Mouse (Mus musculus): ENCODE measurements at regions not wholly inside any gene's neighbourhood (a gene's known extent, or its start where the extent isn't known, plus 50 kb on each side); places are given as distances from the start of the nearest gene placed in this dataset.

DNA sequence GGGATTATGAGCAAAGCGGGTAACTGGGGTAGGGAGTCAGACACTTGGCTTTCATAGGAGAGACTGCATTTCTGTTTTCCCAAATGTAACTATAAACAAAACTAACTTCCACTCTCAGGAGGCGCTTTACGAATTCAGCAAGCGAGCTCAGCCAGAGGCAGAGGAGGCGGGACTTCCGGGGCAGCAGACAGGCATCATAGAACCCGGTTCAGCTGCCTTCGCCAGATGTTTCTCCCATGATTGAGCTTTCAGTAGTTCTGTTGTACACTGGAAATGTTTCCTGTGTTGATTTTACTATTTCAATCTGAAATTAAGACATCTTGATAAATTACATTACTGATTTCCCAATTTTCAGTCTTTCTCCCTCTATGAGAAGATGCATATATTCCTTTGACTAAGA lies 92.9 kb downstream of the Zfp365 start:
- intact Hi-C loops (cut with DNase I), result no loop called here
- DNase-seq (ENCODE audit: extremely low spot score in 1 of 2, low spot score in 2 of 2), result no peak

DNA sequence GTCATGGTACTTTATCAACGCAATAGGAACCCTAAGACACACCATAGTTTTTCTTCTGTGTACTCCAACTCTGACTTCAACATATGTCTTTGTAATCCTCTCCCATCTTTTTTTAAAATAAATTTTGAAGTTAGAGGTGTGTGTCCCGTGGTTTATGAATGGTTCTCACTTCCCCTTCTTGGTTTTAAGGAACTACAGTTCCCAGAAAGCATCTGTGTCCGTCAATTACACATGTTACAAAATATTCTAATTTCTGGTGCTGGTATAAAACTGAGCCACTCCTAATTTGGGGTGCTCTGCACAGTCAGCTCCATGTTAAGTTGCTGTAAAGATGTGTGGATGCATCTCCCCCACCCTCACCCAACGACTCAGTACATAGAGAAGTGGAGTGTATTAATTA lies 98.6 kb downstream of the Zfp365 start:
- no peak for DNase-seq (ENCODE audit: extremely low spot score in 1 of 2, low spot score in 2 of 2)
- intact Hi-C loops (cut with DNase I), result no loop called here

DNA sequence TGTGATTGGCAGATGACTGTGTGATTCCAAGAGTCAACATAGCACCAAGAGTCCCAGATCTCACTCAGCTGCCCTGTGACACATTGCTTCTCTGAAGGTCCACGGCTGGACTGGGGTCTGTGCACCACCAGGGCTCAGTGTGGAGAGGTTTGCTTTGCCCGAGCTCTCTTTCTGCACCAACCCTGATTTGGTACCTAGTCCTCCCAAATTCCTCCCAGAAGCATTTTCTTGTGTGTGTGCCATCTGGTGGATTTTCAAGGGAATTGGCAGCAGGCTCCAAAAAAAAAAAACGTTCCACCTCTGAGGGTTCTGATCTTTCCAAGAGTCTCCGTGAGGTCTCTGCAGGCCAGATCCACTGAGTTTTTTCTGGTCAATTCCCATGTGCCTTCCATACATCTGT lies 107.3 kb downstream of the Zfp365 start:
- intact Hi-C loops (cut with DNase I), result no loop called here
- DNase-seq (ENCODE audit: extremely low spot score in 1 of 2, low spot score in 2 of 2), result peak; percentile 7 to 17

DNA sequence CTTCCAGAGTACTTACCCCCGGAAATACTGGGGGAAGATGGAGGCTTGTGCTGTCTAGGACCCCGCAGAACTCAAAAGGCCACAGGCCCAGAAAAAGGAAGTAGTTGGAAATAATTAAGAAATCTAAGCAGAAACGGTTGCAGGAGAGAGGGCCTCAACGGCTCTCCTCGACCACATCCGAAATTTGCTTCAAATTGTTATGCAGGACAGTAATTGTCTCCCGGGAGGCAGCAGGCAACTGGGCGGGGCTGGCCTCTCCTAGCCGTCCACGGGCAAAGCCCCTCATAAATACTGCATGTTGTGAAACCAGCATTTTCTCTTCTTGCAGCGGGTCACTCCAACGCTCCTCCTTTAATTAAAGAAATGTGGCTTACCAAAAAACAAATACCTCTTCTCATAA lies 107.8 kb downstream of the Zfp365 start:
- intact Hi-C loops (cut with DNase I), result no loop called here
- no peak for DNase-seq (ENCODE audit: extremely low spot score in 1 of 2, low spot score in 2 of 2)

DNA sequence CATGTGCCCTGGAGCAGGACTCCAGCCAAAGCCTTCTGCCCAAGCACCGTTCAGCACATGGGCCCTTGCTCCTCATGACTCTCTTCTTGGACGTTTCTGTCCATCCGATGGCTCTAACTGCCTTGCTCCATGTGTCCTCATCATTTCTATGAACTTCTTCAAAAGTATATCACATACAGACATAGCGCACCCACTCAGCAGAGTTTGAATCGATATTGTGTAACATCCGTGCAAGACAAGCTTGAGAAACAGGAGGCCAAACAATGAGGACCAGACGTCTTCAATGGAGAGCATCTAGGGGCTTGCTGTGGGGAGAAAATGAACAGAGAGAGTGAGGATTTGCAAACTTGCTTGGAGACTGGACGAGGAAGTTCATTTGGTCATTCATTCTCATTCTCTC lies 110.3 kb downstream of the Zfp365 start:
- intact Hi-C loops (cut with DNase I), result no loop called here
- no peak for DNase-seq (ENCODE audit: extremely low spot score in 1 of 2, low spot score in 2 of 2)

DNA sequence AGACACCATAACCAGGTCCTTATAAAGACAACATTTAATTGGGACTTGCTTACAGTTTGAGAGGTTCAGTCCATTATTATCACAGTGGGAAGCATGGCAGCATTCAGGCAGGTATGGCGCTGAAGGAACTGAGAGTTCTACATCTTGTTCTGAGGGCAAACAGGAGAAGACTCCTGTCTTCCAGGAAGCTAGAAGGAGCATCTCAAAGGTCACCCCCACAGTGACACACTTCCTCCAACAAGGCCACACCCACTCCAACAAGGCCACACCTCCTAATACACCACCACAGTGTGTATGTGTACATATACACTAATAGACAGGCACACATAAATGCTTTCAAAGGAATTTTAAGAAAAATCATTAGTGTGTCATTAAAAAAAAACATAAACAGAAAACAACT lies 110.8 kb downstream of the Zfp365 start:
- intact Hi-C loops (cut with DNase I), result no loop called here
- no peak for DNase-seq (ENCODE audit: extremely low spot score in 1 of 2, low spot score in 2 of 2)

DNA sequence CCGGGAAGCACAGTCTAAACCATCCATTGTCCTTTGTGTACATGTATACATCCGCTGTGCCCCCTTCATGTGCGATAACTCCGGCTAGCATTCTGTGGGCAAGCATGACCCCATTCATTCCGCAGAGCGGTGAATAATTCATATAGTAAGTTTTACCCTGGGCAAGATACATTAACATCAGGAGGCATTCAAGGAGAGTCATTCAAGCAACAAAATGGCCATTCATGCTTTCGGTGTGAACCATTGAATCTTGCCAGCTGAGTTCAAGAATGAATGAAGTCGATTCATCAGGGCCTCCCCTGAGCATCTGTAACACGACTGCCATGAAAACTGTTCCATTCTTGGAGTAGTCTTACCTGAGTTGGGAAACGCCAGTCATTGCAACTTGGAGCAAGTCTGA lies 113.5 kb downstream of the Zfp365 start:
- DNase-seq (ENCODE audit: extremely low spot score in 1 of 2, low spot score in 2 of 2), result no peak
- intact Hi-C loops (cut with DNase I), result no loop called here

DNA sequence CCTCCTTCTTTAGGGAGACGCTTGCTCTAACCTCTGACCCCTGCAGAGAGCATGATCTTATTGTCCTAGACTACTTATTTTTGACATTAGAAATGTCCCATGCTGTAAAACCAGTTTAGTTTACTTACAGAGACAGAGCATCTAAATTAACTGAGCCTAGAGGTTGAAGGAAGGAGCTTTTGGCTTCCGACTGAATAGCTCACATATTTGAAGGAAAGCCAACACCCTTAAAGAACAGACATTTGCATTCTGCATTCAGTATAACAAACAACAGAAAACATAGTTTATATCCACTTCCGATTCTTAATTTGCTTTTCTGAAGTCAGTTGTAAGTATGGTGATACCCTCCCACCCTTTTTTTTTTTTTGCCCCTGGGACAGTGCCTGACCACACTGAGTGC lies 119.3 kb downstream of the Zfp365 start:
- no peak for DNase-seq (ENCODE audit: extremely low spot score in 1 of 2, low spot score in 2 of 2)
- intact Hi-C loops (cut with DNase I), result no loop called here

DNA sequence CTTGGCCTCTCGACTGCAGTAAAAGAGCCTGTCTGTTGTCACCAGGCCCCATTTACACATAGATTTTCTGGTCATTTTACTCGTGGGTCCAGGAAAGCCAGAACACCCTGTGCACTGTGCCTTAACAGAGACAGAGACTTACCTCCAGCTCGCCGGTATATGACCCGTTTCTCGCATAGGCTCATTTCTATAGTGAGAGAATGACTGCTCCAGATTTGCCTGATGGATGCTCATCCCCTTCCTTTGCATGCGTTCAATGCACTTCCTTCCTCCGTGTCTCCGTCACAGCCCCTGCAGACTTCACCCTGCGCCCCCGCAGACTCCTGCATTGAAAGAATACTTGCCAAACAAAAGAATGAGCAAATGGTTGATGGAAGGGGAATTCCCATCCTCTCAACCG lies 122.8 kb downstream of the Zfp365 start:
- DNase-seq (ENCODE audit: extremely low spot score in 1 of 2, low spot score in 2 of 2), result no peak
- intact Hi-C loops (cut with DNase I), result no loop called here

DNA sequence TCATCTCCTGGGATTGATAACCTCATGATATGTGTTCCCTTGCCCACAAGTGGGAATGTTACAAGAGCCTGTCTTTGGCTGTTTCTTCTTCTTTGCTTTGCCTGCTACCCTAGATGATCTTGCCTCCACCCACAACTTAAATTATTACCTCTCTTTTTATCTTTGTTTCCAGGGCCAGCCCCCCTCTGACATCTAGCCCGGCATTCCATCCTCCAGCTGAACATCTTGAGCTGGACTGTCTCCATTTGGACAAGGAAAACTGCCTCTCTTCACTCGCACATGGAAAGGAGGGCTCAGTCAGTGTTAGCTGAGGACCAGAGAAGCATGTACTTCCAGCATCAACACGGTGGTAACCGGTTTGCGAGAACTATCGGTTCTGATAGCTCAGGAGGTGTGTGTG lies 124.3 kb downstream of the Zfp365 start:
- no peak for DNase-seq (ENCODE audit: extremely low spot score in 1 of 2, low spot score in 2 of 2)
- intact Hi-C loops (cut with DNase I), result no loop called here

DNA sequence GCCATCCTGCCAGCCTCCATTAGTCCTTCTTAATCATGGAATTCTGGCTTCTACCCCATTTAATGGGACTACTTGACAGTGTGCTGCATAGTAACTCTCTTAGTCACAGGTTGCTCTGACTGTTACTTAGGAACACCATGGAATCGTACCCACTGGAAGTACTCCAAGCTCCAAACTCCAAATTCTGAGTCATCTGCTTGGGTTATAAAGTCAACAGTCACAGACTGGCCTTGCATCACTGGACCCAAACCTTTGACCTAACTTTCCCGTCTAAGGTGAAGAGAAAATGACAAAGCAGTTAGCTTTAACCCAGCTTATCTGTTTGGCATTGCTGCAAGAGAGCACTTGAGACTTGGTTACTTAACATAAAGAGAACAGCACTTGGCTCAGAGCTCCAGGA lies 126.9 kb downstream of the Zfp365 start:
- intact Hi-C loops (cut with DNase I), result no loop called here

DNA sequence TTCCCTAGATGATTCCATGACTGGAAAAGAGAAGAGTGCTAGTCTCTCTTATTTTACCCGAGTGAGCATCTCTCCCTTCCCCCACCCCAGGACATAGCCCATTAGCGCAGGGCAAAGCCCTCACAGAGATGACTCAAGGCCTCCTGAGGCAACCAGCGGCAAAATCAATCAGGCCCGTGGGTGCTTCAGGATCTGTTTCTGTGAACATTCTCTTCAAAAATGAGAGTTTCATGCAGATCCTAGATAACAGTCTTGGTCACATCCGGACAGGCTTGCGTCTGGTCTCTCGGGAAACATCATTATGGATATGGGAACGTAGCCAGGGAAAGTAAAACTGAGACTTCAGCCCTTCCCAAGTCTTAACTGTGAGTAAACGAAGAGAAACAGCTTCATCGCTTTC lies 134.1 kb downstream of the Zfp365 start:
- DNase-seq (ENCODE audit: extremely low spot score in 1 of 2, low spot score in 2 of 2), result peak in 1 of 2 experiments; percentile 3
- intact Hi-C loops (cut with DNase I), result no loop called here

More for the DNA sequence above, 126.9 kb downstream of the Zfp365 start:
- no peak for DNase-seq (ENCODE audit: extremely low spot score in 1 of 2, low spot score in 2 of 2)

DNA sequence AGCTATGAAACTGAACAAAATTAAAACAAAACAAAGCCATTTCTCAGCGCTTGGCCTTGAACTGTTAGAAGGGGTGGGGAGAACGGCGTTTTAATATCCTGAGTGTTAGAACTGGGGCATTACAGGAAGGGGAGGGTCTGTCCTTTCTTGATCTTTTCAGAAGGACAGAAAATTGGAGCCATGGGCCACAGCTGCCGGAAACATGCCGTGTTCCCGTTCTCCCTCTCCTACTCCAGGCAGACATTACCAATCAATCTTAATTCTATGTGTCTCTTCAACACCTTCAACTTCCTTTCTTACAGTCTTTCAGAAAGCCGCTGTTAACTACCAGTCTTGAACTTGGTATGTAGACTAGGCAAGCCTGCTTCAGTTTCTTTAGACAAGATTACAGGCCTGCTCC lies 134.7 kb downstream of the Zfp365 start:
- intact Hi-C loops (cut with DNase I), result no loop called here
- DNase-seq (ENCODE audit: extremely low spot score in 1 of 2, low spot score in 2 of 2), result no peak

DNA sequence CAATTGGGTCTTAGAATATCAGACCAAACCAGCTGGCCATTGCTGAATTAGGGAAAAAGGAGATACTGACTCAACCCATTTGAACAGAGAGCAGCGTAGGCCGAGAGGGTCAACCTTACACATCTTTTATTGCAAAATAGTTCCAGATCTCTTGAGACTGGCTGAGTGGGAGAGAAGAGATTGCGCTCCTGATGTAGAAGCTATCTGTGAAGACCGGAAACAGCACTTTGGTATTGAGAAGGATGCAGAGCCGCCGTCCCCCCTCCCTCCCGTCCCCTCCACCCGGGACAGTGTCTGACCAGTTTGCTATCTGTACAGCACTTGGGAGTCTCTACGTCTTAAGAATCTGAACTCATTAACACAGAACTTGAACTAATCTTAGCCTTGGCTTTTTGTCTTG lies 135.6 kb downstream of the Zfp365 start:
- DNase-seq (ENCODE audit: extremely low spot score in 1 of 2, low spot score in 2 of 2), result no peak
- intact Hi-C loops (cut with DNase I), result no loop called here

DNA sequence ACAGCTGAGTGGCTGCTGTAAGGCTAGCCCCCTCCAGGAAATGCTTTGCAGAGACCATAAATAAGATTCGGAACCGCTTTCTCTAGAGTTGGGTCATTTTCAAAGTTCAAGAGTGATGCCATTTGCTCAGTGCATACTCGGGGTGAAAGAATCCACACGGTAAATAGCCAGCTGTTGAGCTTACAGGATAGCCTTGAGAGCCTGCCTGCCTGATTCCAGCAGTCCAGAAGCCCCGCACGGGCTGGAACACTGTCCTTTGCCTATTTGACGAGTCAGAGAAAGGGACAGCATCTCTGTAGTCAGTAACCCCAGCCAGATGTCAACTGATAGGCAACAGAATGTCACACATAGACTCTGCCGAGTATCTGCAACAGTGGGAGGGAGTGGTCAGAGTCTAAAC lies 140.7 kb downstream of the Zfp365 start:
- intact Hi-C loops (cut with DNase I), result no loop called here
- DNase-seq (ENCODE audit: extremely low spot score in 1 of 2, low spot score in 2 of 2), result no peak

DNA sequence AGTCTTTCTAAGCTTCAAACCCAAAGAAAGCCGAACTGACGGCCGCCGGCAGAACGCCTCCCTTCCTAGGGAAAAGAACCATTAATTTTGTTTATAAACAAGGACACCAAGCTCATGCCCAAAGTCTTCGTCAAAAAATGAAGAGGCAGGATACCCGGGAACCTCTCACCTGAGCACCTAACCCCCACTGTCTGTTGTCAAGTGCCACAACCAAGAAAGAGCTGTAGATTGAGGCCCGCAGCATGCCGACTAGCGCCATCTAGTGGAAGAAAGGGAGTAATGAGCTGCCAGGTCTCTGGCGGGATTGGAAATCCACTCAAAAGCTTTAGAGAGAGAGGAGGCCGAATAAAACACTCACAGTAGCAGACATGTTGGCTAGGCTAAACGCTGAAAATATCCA lies 146.4 kb downstream of the Zfp365 start:
- peak; percentile 9 to 39 for DNase-seq (ENCODE audit: extremely low spot score in 1 of 2, low spot score in 2 of 2)
- intact Hi-C loops (cut with DNase I), result no loop called here

DNA sequence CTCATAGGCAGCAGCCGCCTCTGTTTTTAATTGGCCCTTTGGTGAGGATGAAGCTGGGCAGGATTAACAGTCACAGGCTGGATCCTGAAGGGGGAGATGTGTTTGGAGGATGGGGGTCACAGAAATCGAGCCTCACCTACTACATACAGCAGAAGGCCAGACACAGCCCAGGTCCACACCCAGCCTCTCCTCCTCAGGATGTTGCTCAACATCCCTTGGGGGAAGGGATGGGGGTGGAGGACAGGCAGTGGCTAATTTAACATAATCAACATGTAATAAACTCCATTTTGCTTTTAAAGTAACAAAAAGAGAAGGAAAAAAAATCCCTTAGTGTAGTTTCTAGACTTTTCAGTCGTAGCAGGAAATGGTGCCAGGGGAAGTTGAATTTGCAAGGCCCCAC lies 152.0 kb downstream of the Zfp365 start:
- no peak for DNase-seq (ENCODE audit: extremely low spot score in 1 of 2, low spot score in 2 of 2)
- intact Hi-C loops (cut with DNase I), result no loop called here

DNA sequence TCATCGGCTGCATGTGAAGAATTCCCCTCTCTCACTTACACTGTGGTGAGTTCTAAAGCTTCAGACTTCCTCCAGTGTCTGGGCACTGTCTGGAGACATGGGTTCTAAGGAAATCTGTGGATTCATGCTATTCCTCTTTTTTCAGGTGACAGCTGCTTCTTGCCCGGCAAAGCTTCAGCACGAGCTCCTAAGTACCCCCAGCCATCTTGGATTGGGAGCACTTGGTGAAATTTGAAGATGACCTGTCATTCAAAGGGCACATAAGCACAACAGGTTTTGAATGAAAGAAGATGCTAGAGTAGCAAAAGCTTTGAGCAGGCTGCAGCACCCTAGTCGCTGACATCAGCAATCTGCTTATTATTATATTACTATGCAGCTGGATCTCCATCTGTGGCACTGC lies 164.3 kb downstream of the Zfp365 start:
- intact Hi-C loops (cut with DNase I), result no loop called here

DNA sequence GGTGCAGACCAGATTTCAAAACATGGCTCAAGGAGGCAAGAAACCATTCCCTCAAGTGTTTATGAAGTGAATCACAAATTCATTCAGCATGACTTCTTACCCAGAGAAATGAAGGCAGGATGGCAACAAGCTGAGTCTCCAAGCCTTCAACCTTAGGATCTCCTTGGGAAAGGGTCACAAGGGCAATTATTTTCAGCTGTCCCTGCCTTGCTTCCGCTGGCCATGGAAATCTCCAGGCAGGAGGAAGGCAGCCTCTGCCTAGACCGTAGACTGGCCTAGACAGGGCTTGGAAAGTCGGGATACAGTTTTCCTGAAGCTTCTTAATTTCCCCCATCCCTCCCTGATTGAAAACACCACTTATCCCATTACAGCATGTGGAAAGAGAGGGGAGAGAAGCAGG lies 165.0 kb downstream of the Zfp365 start:
- no peak for DNase-seq (ENCODE audit: extremely low spot score in 1 of 2, low spot score in 2 of 2)
- intact Hi-C loops (cut with DNase I), result no loop called here

More for the DNA sequence above, 164.3 kb downstream of the Zfp365 start:
- DNase-seq (ENCODE audit: extremely low spot score in 1 of 2, low spot score in 2 of 2), result no peak

DNA sequence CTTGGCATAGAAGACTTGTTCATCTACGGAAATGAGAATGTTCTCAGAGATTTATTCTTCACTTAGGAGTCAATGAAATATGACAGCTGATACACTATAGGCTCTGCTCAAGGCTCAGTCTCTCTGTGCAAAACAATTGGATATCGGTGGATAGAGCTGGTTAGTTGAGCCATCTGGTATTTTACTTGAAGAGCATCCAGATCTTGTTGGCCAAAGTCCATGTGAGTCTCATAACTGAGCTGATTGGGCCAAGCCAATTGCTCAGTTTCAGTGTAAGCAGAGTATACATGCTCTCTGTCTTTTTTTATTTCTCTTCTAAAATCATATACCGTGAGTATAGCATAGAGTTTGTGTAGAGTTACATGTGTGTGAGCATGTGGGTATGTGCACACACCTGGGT lies 166.3 kb downstream of the Zfp365 start:
- DNase-seq (ENCODE audit: extremely low spot score in 1 of 2, low spot score in 2 of 2), result peak in 1 of 2 experiments; percentile 16
- intact Hi-C loops (cut with DNase I), result no loop called here

DNA sequence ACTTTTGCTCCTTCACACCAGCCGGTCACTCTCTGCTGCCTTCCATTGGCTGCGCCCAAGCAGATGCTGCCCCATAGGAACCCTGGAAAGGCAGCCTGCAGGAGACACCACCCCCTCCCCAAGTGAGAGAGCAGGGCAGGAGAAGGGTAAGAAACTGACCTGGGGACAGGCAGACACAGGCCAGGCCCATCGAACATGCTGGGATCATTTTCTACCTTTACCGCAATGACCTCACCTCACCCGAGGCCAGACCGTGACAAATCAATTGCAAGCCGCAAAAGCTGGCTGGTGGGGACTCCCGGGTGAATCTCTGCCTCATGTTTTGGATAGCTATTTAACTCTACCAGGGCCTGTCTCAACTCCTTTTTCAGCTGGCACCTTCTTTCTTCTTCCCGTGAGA lies 168.9 kb downstream of the Zfp365 start:
- no peak for DNase-seq (ENCODE audit: extremely low spot score in 1 of 2, low spot score in 2 of 2)
- intact Hi-C loops (cut with DNase I), result no loop called here

DNA sequence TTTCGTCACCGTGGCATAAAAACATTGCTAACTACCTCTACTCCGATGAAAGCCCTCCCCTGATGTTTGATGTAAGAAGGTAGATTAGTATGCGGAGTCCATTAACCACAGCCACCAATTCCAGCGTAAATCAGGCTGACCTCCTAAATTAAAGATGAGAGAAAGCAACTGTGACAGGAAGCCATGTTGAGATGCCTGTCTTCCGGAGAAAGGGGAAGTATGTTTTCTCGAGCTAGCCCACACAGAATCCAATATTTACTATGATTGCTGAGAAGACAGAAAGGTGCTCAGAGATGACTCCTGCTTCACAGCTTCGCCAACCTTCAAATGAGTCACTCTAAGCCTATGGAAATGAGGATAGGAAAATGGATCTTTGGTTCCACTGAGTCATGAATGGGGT lies 169.6 kb downstream of the Zfp365 start:
- DNase-seq (ENCODE audit: extremely low spot score in 1 of 2, low spot score in 2 of 2), result no peak
- intact Hi-C loops (cut with DNase I), result no loop called here
